Mouse (Mus musculus): Measurements from ENCODE around the gene Map3k14. TPM values are rescaled to one million over a fixed set of nuclear protein-coding genes. Genes with fewer than 3 reads are reported as not detected.

Gene Map3k14
- total and polyA plus RNA-seq, 3 experiments, result 3.0 to 3.7 (median 3.4) TPM

DNA sequence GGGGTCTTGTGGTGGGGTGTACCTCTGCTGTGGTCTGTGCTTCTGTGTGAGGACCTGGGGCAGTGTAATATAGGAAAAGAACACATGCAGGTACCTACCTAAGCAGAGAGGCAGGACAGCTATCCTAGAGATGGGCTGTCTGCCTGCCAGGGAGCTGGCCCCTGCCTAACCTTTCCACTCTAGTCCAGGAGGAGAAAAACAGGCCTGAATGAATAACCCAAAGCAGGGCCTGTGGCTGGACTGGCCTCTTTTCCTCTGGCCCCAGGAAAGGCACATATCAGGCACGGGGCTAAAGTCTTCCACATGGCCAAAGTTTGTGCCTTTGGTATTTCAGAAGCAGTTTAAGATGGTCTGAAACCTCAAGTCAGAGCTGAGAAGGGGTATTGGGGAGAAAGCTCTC is 86.8 kb downstream of the Map3k14 start:
- Histone ChIP-seq H3K79me2 (replicated peaks; ENCODE audit: control insufficient read depth, insufficient read depth, low read length) (no peaks in the 10 kb centered on the region; the same call in 1 of the 2 replicates), H3K4me1 (ENCODE audit: control insufficient read depth, insufficient read depth, low read length) (peaks cover 15% of the 10 kb centered on the region), H3K27me3 (ENCODE audit: control insufficient read depth, insufficient read depth, low read length) (no peaks in the 10 kb centered on the region), H3K27ac (no peak overlapping the region), H3K36me3 (ENCODE audit: control insufficient read depth, insufficient read depth, low read length) (no peaks in the 10 kb centered on the region), H3K4me3 (no peak overlapping the region), H3K9ac (ENCODE audit: low read depth, low read length) (no peak overlapping the region)
- no peak for TF ChIP-seq POLR2A (IDR thresholded peaks at IDR 0.05; ENCODE audit: insufficient read depth, low read depth, low read length)
- TF ChIP-seq EP300 (IDR thresholded peaks at IDR 0.05; ENCODE audit: insufficient read depth, low read depth, low read length), result no peak
- TF ChIP-seq CTCF (IDR thresholded peaks at IDR 0.05), result no peak
- DNase-seq, result peak in 1 of 2 experiments; percentile 2
- intact Hi-C loops (cut with DNase I), result loop anchor here (10.0 kb wide), 1 partner anchor 374 kb away; no protein-coding TSS in a partner anchor
- 52% methylated on average over 1 of the region's 1 CpGs for WGBS

DNA sequence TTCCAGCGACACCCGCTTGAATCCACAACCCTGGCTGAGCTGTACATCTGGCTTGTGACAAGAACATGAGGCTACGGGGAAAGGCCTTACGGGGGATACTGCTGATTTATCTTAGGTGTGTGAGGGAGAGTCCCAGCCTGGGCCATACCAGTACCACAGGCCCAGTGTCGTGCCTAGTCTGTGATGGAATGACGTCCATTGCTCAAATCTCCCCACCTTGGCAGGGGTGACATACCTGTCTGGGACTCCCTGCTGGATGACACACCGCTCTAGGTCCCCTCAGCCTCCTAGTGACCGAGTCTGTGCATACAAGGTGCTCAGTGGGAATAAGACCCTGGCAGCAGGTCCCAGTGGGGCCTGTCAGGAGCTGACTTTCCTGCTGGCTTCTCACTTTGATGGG is 88.5 kb downstream of the Map3k14 start:
- Histone ChIP-seq H3K4me3 (no peak overlapping the region), H3K27me3 (ENCODE audit: control insufficient read depth, insufficient read depth, low read length) (no peaks in the 10 kb centered on the region), H3K4me1 (ENCODE audit: control insufficient read depth, insufficient read depth, low read length) (peaks cover 19% of the 10 kb centered on the region), H3K27ac (no peak overlapping the region), H3K9ac (ENCODE audit: low read depth, low read length) (no peak overlapping the region), H3K79me2 (replicated peaks; ENCODE audit: control insufficient read depth, insufficient read depth, low read length) (no peaks in the 10 kb centered on the region; the same call in 1 of the 2 replicates), H3K36me3 (ENCODE audit: control insufficient read depth, insufficient read depth, low read length) (no peaks in the 10 kb centered on the region)
- intact Hi-C loops (cut with DNase I), result no loop called here
- TF ChIP-seq POLR2A (IDR thresholded peaks at IDR 0.05; ENCODE audit: insufficient read depth, low read depth, low read length) (no peak), CTCF (IDR thresholded peaks at IDR 0.05) (no peak), EP300 (IDR thresholded peaks at IDR 0.05; ENCODE audit: insufficient read depth, low read depth, low read length) (no peak)
- peak; percentile 2 to 25 for DNase-seq
- 95% methylated on average over 8 of the region's 8 CpGs for WGBS

GRCm38 (mm10) chr11:103177815-103178485 is 89.3 kb downstream of the Map3k14 start:
- H3K27me3 ChIP-seq (ENCODE audit: control insufficient read depth, insufficient read depth, low read length), result no peaks in the 10 kb centered on the region
- peaks cover 19% of the 10 kb centered on the region for H3K4me1 ChIP-seq (ENCODE audit: control insufficient read depth, insufficient read depth, low read length)
- H3K79me2 ChIP-seq (replicated peaks; ENCODE audit: control insufficient read depth, insufficient read depth, low read length), result no peaks in the 10 kb centered on the region; the same call in 1 of the 2 replicates
- WGBS, result 77% methylated on average over 15 of the region's 15 CpGs
- peak; percentile 39 to 40 for DNase-seq
- no peaks in the 10 kb centered on the region for H3K36me3 ChIP-seq (ENCODE audit: control insufficient read depth, insufficient read depth, low read length)
- intact Hi-C loops (cut with DNase I), result loop anchor here (2.0 kb wide), 1 partner anchor 47 kb away; no protein-coding TSS in a partner anchor
- TF ChIP-seq CTCF (IDR thresholded peaks at IDR 0.05), result no peak
- no peak for TF ChIP-seq EP300 (IDR thresholded peaks at IDR 0.05; ENCODE audit: insufficient read depth, low read depth, low read length)
- TF ChIP-seq POLR2A (IDR thresholded peaks at IDR 0.05; ENCODE audit: insufficient read depth, low read depth, low read length), result no peak
- H3K9ac ChIP-seq (ENCODE audit: low read depth, low read length), result no peak overlapping the region
- H3K27ac ChIP-seq, result peak overlapping the region; percentile 75
- no peak overlapping the region for H3K4me3 ChIP-seq

- Histone ChIP-seq H3K27ac (peak overlapping the region; percentile 75), H3K4me1 (ENCODE audit: control insufficient read depth, insufficient read depth, low read length) (peaks cover 21% of the 10 kb centered on the region), H3K27me3 (ENCODE audit: control insufficient read depth, insufficient read depth, low read length) (no peaks in the 10 kb centered on the region), H3K36me3 (ENCODE audit: control insufficient read depth, insufficient read depth, low read length) (no peaks in the 10 kb centered on the region), H3K79me2 (replicated peaks; ENCODE audit: control insufficient read depth, insufficient read depth, low read length) (no peaks in the 10 kb centered on the region; the same call in 1 of the 2 replicates), H3K9ac (ENCODE audit: low read depth, low read length) (peak overlapping the region; percentile 22; the same call in 1 of the 2 replicates), H3K4me3 (no peak overlapping the region)
- DNase-seq, result peak; percentile 46 to 59
- TF ChIP-seq CTCF (IDR thresholded peaks at IDR 0.05) (no peak), EP300 (IDR thresholded peaks at IDR 0.05; ENCODE audit: insufficient read depth, low read depth, low read length) (0 out of 2 replicates have a peak, but pooled peaks have one; percentile 24), POLR2A (IDR thresholded peaks at IDR 0.05; ENCODE audit: insufficient read depth, low read depth, low read length) (no peak)
- WGBS, result 56% methylated on average over 5 of the region's 5 CpGs
- intact Hi-C loops (cut with DNase I), result loop anchor here (2.0 kb wide), 1 partner anchor 48 kb away; no protein-coding TSS in a partner anchor
Measured at GRCm38 (mm10) chr11:103177216-103177615, 90.1 kb downstream of the Map3k14 start.

- H3K9ac ChIP-seq (ENCODE audit: low read depth, low read length), result no peak overlapping the region
- no peak for DNase-seq
- intact Hi-C loops (cut with DNase I), result loop anchor here (2.0 kb wide), 1 partner anchor 48 kb away; no protein-coding TSS in a partner anchor
- H3K4me1 ChIP-seq (ENCODE audit: control insufficient read depth, insufficient read depth, low read length), result peaks cover 22% of the 10 kb centered on the region
- no peaks in the 10 kb centered on the region for H3K36me3 ChIP-seq (ENCODE audit: control insufficient read depth, insufficient read depth, low read length)
- no peak for TF ChIP-seq CTCF (IDR thresholded peaks at IDR 0.05)
- no peak for TF ChIP-seq POLR2A (IDR thresholded peaks at IDR 0.05; ENCODE audit: insufficient read depth, low read depth, low read length)
- no peak for TF ChIP-seq EP300 (IDR thresholded peaks at IDR 0.05; ENCODE audit: insufficient read depth, low read depth, low read length)
- H3K4me3 ChIP-seq, result peak overlapping the region; percentile 21
- H3K27me3 ChIP-seq (ENCODE audit: control insufficient read depth, insufficient read depth, low read length), result no peaks in the 10 kb centered on the region
- peak overlapping the region; percentile 75 for H3K27ac ChIP-seq
- H3K79me2 ChIP-seq (replicated peaks; ENCODE audit: control insufficient read depth, insufficient read depth, low read length), result no peaks in the 10 kb centered on the region; the same call in 1 of the 2 replicates
- 86% methylated on average over 1 of the region's 1 CpGs for WGBS
Measured at GRCm38 (mm10) chr11:103176510-103176909, 90.8 kb downstream of the Map3k14 start.
